Mouse (Mus musculus) CD4-positive naive resting alpha-beta T cell, adult 76 days (primary cell): ENCODE data around the gene Spata1. TPM values are rescaled to one million over a fixed set of nuclear protein-coding genes. Genes with fewer than 3 reads are reported as not detected.

Experiments used
- total RNA-seq: library from RNA; stranded (reverse); gene quantifications from one replicate; pipeline ENCODE4 v1.2.4, GENCODE M21; 2023

Gene Spata1
- total RNA-seq, result 6.9 TPM

GRCm38 (mm10) chr3:146499431-146500002, at the start of gene Spata1, which contains the start of gene Gng5:
TSS of gene Spata1 (minus strand) at chr3:146499753.
TSS of gene Gng5 (plus strand) at chr3:146499807.

GRCm38 (mm10) chr3:146520798-146521651, 21.5 kb upstream of the Spata1 start, which contains the start of gene Rpf1:
TSS of gene Rpf1 (minus strand) at chr3:146521429.

GRCm38 (mm10) chr3:146449745-146450250, 49.8 kb downstream of the Spata1 start, which contains the start of gene Ctbs:
TSS of gene Ctbs (plus strand) at chr3:146449795.

Other genes with a start within 250 kb of the Spata1 start
- 3.4 TPM for gene Ssx2ip, start 95.1 kb downstream of the Spata1 start, total RNA-seq
- gene Ctbs, start 50.0 kb downstream of the Spata1 start, total RNA-seq, result 8.0 TPM
- 142 TPM for gene Gng5, start 54 bp upstream of the Spata1 start, total RNA-seq
- 140 TPM for gene Rpf1, start 21.7 kb upstream of the Spata1 start, total RNA-seq
- not detected for gene Uox, start 70.7 kb upstream of the Spata1 start, total RNA-seq
- gene Dnase2b, start 115.8 kb upstream of the Spata1 start, total RNA-seq, result not detected
- not detected for gene 4930503B20Rik, start 151.6 kb upstream of the Spata1 start, total RNA-seq
- not detected for gene Samd13, start 185.8 kb upstream of the Spata1 start, total RNA-seq